Mouse (Mus musculus) ovary, postnatal 36 days (tissue): ENCODE measurements around the gene Ldb1.
A peak's percentile ranks its signal among the peaks of the same experiment; 100 is the strongest.

Source experiments
- DNase-seq: peaks from one replicate; pipeline ENCODE4 v3.0.0; 2022; ENCODE audit warnings: low spot score, mixed read lengths

Gene Ldb1

GRCm38 (mm10) chr19:46044271-46044992 is 582 bp downstream of the Ldb1 start, which contains the start of gene Pprc1:
TSS of gene Pprc1 (plus strand) at chr19:46044886.
- no peak for DNase-seq

- no peak for DNase-seq
Measured at GRCm38 (mm10) chr19:46043380-46043779, 1.6 kb downstream of the Ldb1 start.

- no peak for DNase-seq
Measured at GRCm38 (mm10) chr19:46042476-46043011, 2.5 kb downstream of the Ldb1 start.

GRCm38 (mm10) chr19:46041933-46042475 is 3.0 kb downstream of the Ldb1 start:
- peak; percentile 90 for DNase-seq

- DNase-seq = no peak
Measured at GRCm38 (mm10) chr19:46041299-46041932, 3.6 kb downstream of the Ldb1 start.

- no peak for DNase-seq
Measured at GRCm38 (mm10) chr19:46040149-46040902, 4.7 kb downstream of the Ldb1 start.

- peak; percentile 92 for DNase-seq
Measured at GRCm38 (mm10) chr19:46039478-46039877, 5.5 kb downstream of the Ldb1 start.

- DNase-seq = peak; percentile 42
Measured at GRCm38 (mm10) chr19:46038851-46039260, 6.2 kb downstream of the Ldb1 start.

- DNase-seq = no peak
Measured at GRCm38 (mm10) chr19:46037925-46038850, 6.8 kb downstream of the Ldb1 start.

- no peak for DNase-seq
Measured at GRCm38 (mm10) chr19:46037243-46037924, 7.6 kb downstream of the Ldb1 start.

- no peak for DNase-seq
Measured at GRCm38 (mm10) chr19:46036477-46037242, 8.4 kb downstream of the Ldb1 start.

- DNase-seq = no peak
Measured at GRCm38 (mm10) chr19:46035971-46036370, 9.0 kb downstream of the Ldb1 start.

GRCm38 (mm10) chr19:46033911-46034310 is 11.1 kb downstream of the Ldb1 start:
- DNase-seq = no peak

GRCm38 (mm10) chr19:46032731-46033510 is 12.1 kb downstream of the Ldb1 start:
- DNase-seq = no peak

GRCm38 (mm10) chr19:46031689-46032432 is 13.2 kb downstream of the Ldb1 start:
- no peak for DNase-seq

GRCm38 (mm10) chr19:46030196-46030983 is 14.6 kb downstream of the Ldb1 start:
- DNase-seq = no peak

- no peak for DNase-seq
Measured at GRCm38 (mm10) chr19:46029652-46030051, 15.4 kb downstream of the Ldb1 start.
